Mouse (Mus musculus): ENCODE data around the gene Vmn2r-ps159. TPM values are rescaled to one million over a fixed set of nuclear protein-coding genes. Genes with fewer than 3 reads are reported as not detected.
"Not testable (repeated sequence)": the region's sequence is repeated elsewhere in the genome, so short reads cannot be mapped to it uniquely, and the experiment has no call there.

The Vmn2r-ps159 gene
- polyA plus RNA-seq (2011; ENCODE audit: insufficient read length, low read depth, missing spikeins) = not detected in 2 replicates

DNA sequence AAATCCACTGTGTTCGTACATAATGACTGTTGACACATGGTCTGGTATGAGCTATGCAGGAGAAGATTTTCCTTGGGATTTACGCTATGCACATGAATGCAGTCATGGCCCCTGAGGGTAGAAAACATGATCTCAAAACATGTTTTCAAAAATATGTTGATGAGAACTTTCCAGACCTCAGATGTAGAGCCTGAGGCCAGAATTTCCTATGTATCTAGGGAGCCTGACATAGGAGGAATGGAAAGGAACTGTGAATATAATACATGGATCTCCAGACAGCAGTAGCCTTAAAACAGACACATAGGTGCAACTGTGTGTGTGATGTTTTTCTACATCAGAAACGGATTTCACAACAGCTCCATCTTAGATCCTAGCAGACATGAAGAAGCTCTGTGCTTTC lies at the start of gene Vmn2r-ps159:
TSS of gene Vmn2r-ps159 (plus strand) at position 301 of the 400 bp plus-strand sequence.
- H3K4me3 ChIP-seq (ENCODE audit: insufficient read depth, low read length); H3K27ac ChIP-seq (ENCODE audit: insufficient read depth, low read length); H3K4me1 ChIP-seq (ENCODE audit: control insufficient read depth, insufficient read depth, low read length): not testable (repeated sequence)

GRCm38 (mm10) chr4:156341601-156342504 lies 10.9 kb downstream of the Vmn2r-ps159 start:
- H3K4me1 ChIP-seq (ENCODE audit: control insufficient read depth, insufficient read depth, low read length) = not testable (repeated sequence)

GRCm38 (mm10) chr4:156342569-156343325 lies 11.8 kb downstream of the Vmn2r-ps159 start:
- TF ChIP-seq POLR2A (IDR thresholded peaks at IDR 0.05; ENCODE audit: low read depth, low read length) (no peak), CTCF (IDR thresholded peaks at IDR 0.05; ENCODE audit: borderline replicate concordance, insufficient read depth, low read length) (no peak)
- Histone ChIP-seq H3K27ac (ENCODE audit: insufficient read depth, low read length) (no peak overlapping the region), H3K4me1 (ENCODE audit: control insufficient read depth, insufficient read depth, low read length) (no peaks in the 10 kb centered on the region), H3K4me3 (ENCODE audit: insufficient read depth, low read length) (no peak overlapping the region)

More at GRCm38 (mm10) chr4:156341601-156342504, 10.9 kb downstream of the Vmn2r-ps159 start:
- H3K27ac ChIP-seq (ENCODE audit: insufficient read depth, low read length); H3K4me3 ChIP-seq (ENCODE audit: insufficient read depth, low read length): not testable (repeated sequence)

DNA sequence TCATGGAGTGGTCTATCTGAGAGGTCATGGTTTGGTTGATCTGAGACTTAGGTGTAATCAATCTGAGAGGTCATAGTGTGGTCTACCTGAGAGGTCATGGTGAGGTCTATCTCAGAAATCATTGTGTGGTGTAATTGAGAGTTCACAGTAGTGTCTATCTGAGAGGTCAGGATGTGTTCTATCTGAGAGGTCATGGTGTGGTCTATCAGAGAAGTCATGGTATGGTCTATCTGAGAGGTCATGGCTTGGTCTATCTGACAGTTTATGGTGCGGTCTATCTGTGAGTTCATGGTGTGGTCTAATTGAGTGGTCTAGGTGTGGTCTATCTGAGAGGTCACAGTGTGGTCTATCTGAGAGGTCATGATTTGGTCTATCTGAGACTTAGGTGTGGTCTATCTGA lies 12.4 kb downstream of the Vmn2r-ps159 start:
- Histone ChIP-seq H3K4me1 (ENCODE audit: control insufficient read depth, insufficient read depth, low read length) (no peaks in the 10 kb centered on the region), H3K27ac (ENCODE audit: insufficient read depth, low read length) (no peak overlapping the region), H3K4me3 (ENCODE audit: insufficient read depth, low read length) (no peak overlapping the region)
- no peak for TF ChIP-seq POLR2A (IDR thresholded peaks at IDR 0.05; ENCODE audit: low read depth, low read length)
- no peak for TF ChIP-seq CTCF (IDR thresholded peaks at IDR 0.05; ENCODE audit: borderline replicate concordance, insufficient read depth, low read length)

DNA sequence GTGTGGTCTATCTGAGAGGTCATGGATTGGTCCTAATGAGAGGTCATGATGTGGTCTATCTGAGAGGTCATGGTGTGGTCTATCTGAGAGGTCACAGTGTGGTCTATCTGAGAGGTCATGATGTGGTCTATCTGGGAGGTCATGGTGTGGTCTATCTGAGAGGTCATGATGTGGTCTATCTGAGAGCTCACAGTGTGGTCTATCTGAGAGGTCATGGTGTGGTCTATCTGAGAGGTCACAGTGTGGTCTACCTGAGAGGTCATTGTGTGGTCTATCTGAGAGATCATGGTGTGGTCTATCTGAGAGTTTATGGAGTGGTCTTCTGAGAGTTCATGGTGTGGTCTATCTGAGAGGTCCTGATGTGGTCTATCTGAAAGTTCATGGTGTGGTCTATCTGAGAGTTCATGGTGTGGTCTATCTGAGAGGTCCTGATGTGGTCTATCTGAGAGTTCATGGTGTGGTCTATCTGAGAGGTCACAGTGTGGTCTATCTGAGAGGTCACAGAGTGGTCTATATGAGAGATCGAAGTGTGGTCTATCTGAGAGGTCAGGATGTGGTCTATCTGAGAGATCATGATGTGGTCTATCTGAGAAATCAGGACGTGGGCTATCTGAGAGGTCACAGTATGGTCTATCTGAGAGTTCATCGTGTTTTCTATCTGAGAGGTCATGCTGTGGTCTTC lies 26.0 kb downstream of the Vmn2r-ps159 start:
- not testable (repeated sequence) for H3K4me1 ChIP-seq (ENCODE audit: control insufficient read depth, insufficient read depth, low read length); H3K4me3 ChIP-seq (ENCODE audit: insufficient read depth, low read length); H3K27ac ChIP-seq (ENCODE audit: insufficient read depth, low read length)

Other genes starting within 250 kb of the Vmn2r-ps159 start
- gene 9430015G10Rik, start 221.1 kb upstream of the Vmn2r-ps159 start, polyA plus RNA-seq (2011; ENCODE audit: insufficient read length, low read depth, missing spikeins) = 15.0 and 22.1 TPM in 2 replicates
- not detected in 2 replicates for gene Rnf223, start 200.6 kb upstream of the Vmn2r-ps159 start, polyA plus RNA-seq (2011; ENCODE audit: insufficient read length, low read depth, missing spikeins)
- 102 and 110 TPM in 2 replicates for gene Agrn, start 133.6 kb upstream of the Vmn2r-ps159 start, polyA plus RNA-seq (2011; ENCODE audit: insufficient read length, low read depth, missing spikeins)
- 71.0 and 85.7 TPM in 2 replicates for gene Isg15, start 130.3 kb upstream of the Vmn2r-ps159 start, polyA plus RNA-seq (2011; ENCODE audit: insufficient read length, low read depth, missing spikeins)
- gene AW011738, start 127.8 kb upstream of the Vmn2r-ps159 start, polyA plus RNA-seq (2011; ENCODE audit: insufficient read length, low read depth, missing spikeins) = 2.9 and 3.6 TPM in 2 replicates
- gene Perm1, start 115.2 kb upstream of the Vmn2r-ps159 start, polyA plus RNA-seq (2011; ENCODE audit: insufficient read length, low read depth, missing spikeins) = 0.12 TPM in 1 of 2 replicates, not detected in the other
- gene Plekhn1, start 96.2 kb upstream of the Vmn2r-ps159 start, polyA plus RNA-seq (2011; ENCODE audit: insufficient read length, low read depth, missing spikeins) = 20.4 and 20.5 TPM in 2 replicates
- gene Noc2l, start 95.1 kb upstream of the Vmn2r-ps159 start, polyA plus RNA-seq (2011; ENCODE audit: insufficient read length, low read depth, missing spikeins) = 64.6 and 66.1 TPM in 2 replicates
- gene Samd11, start 75.4 kb upstream of the Vmn2r-ps159 start, polyA plus RNA-seq (2011; ENCODE audit: insufficient read length, low read depth, missing spikeins) = not detected in 2 replicates